Mouse (Mus musculus): ENCODE data around the gene Nudt4.

GRCm38 (mm10) chr10:95542916-95543315 lies 21.0 kb downstream of the Nudt4 start:
- TF ChIP-seq CTCF (IDR thresholded peaks at IDR 0.05; ENCODE audit: low read depth) (no peak), EP300 (IDR thresholded peaks at IDR 0.05; ENCODE audit: low read depth) (no peak)

Measured in heart, postnatal 0 days (tissue).